Mouse (Mus musculus) T-helper 17 cell (primary cell): Measurements from ENCODE around the gene Cbx1.
"Not testable (repeated sequence)": the region's sequence is repeated elsewhere in the genome, so short reads cannot be mapped to it uniquely, and the experiment has no call there.

Experiments
- in situ Hi-C, 2 experiments: fragments of 300-600 bp; cut with MboI, MseI; formaldehyde crosslinking; loops; 1 replicate in 1 of 2; 2 replicates in 1 of 2; pipeline ENCODE4 v1.15.1; 2025; ENCODE audit warnings: high pct_unique_total_duplicates in 2 of 2

The Cbx1 gene

DNA sequence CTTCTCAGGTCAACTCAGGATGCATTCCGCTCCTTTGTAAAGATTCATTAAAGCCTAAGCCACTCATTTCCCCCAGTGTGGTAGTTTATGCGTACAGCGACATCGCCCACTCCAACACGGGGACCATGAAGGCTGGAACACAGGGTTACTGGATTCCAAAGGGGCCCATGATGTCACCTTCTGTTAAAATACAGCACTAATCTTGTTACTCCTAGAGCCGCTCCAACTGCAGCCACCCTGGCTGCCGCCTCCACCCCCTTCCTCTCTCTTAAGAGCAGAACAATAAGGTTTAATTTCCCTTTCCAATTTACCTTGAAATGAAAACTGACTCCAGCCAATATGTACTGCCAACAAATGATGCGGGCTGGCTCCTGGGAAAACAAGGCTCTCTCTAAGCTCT lies 13.9 kb upstream of the Cbx1 start:
- in situ Hi-C loops = no loop called here

DNA sequence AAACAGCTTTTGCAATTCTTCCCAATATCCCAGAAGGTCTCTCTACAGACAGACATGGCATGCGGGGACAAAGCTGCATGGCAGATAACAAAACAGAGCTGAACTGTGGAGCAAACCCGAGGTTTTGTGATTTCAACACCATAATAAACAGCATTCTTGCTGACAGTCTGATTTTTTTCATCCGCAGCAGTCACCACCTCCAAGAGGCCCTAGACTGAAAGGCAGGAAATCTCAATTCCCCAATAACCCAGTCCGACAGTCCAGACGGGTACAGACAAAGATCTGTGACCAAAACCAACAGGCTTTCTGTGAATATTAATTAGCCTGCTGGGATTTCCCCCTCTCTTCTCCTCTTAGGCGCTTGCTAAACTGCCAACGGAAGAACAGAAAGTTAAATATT lies 13.3 kb upstream of the Cbx1 start:
- in situ Hi-C loops = no loop called here

DNA sequence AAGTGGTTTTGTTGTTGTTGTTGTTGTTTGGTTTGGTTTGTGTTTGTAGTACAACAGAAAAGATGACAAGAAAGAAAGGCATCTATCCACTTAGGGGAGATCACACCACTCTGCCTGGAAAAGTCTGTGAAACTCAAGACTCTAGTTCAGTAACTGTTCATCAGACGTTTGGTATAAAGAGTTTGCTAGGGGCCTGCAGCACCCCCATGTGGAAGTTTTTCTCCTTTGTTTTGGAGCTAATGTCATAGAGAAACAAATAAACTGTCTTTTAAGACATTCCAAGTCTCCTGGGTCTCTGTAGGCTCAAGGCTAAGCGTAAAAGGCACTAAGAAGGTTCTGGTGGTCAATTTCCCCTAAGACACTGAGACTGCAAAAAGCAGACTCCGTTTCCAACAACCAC lies 12.9 kb upstream of the Cbx1 start:
- in situ Hi-C loops = no loop called here

DNA sequence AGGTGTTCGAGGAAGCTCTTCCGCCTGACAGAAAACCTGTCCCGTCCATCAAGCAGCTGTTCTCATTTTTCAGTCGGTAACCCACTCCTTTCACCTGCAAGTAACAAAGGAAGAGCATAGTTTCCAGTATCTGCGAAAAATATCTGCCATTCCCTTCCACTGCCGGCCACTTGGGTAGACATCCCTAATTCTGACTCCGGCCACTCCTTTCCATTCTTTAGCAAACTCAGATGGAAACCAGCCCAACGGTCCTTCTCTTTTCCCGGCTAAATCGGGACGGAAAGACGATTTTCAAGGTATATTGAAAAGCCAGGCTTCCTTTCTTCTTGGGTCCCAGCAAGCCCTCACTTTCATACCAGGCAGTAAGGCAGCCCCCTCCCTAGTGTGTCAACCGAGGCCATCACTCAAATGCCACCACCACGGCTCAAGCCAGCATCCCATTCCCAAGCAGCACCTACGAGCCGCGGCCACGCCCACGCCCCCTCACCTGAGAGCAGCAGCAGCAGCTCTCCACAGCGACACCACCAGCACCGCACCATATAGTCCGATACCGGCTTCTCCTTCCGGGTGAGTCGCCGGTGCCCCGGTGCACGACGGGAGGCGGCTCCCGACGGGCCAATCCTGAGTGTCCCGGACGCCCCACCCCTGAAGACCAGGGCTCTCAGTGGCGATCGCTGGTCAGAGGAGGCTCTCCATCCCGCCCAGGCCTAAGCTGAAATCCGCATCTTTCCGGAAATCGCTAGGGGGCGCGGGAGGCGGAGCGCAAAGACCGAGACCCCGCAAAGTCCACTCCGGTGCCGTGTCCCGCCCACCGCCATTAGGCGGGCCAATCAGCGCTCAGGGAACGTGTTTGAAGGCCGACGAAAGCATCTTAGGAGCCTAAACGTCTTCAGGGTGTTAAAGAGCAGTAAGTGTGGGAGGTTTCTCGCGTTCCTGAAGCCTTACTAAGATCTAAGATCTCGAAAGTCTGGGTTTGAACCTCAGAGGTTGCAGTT lies 11.7 kb upstream of the Cbx1 start, which contains the start of gene Snx11:
Gene Snx11, minus strand, starts transcription at position 592 of the 995 bp plus-strand sequence.
- in situ Hi-C loops = no loop called here

DNA sequence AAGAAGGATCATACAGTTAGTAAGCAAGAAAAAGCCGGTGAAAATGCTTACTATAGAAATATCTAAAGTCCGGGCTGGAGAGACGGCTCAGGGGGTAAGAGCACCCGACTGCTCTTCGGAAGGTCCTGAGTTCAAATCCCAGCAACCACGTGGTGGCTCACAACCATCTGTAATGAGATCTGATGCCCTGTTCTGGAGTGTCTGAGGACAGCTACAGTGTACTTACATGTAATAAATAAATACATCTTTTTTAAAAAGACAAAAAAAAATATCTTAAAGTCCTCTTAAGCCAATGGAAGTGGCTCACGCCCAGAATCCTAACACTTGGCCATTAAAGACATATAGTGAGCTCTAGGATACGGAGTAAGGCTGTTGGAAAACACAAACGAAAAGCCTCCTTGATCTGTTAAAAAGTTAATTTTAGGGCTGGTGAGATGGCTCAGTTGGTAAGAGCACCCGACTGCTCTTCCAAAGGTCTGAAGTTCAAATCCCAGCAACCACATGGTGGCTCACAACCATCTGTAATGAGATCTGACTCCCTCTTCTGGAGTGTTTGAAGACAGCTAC lies 10.8 kb upstream of the Cbx1 start:
- in situ Hi-C loops = not testable (repeated sequence)

DNA sequence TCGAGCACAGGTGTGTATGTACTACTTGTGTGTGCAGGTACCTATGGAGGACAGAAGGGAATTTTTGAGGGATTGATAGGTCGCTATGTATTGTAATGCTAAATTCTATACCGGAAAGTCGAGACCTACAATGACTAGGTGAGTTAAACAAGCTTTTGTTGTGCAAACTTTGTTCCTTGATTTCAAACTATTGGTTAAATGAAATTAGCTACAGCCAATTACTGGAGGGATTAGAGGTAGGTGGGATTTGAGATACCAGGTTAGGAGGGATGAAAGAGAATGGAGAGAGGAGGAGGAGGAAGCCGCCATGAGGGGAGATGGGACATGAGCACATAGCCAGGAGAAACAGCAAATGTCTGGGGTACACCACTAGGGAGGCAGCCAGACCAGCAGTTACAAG lies 8.6 kb upstream of the Cbx1 start:
- in situ Hi-C loops = loop anchor here (5.0 kb wide), 1 partner anchor 82 kb away; no protein-coding TSS in a partner anchor

DNA sequence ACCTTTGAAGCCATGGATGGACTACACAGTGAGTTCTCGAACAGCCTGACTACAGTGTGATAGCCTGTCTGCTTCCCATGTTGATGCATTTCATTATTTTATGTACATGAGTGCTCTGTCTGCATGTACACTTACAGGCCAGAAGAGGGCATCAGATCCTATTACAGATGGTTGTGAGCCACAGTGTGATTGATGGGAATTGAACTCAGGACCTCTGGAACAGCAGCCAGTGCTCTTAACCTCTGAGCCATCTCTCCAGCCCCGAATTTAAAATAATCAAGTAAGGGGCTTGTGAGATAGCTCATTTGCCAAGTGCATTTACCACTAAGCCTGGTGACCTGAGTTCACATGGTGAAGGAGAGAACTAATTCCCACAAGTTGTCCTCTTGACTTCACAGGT lies 7.5 kb upstream of the Cbx1 start:
- in situ Hi-C loops = loop anchor here (5.0 kb wide), 1 partner anchor 81 kb away; no protein-coding TSS in a partner anchor

DNA sequence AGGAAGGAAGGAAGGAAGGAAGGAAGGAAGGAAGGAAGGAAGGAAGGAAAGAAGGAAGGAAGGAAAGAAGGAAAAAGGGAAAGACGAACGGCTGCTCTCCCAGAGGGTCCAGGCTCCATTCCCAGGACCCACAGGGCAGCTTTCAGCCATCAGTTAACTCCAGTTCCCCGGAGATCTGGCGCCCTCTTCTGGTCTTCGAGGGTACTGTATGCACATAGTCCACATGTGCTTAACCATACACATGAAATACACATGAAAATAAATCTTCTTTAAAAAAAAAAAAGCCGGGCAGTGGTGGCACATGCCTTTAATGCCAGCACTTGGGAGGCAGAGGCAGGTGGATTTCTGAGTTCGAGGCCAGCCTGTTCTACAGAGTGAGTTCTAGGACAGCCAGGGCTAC lies 4.1 kb upstream of the Cbx1 start:
- in situ Hi-C loops = loop anchor here (5.0 kb wide), 1 partner anchor 77 kb away; no protein-coding TSS in a partner anchor

DNA sequence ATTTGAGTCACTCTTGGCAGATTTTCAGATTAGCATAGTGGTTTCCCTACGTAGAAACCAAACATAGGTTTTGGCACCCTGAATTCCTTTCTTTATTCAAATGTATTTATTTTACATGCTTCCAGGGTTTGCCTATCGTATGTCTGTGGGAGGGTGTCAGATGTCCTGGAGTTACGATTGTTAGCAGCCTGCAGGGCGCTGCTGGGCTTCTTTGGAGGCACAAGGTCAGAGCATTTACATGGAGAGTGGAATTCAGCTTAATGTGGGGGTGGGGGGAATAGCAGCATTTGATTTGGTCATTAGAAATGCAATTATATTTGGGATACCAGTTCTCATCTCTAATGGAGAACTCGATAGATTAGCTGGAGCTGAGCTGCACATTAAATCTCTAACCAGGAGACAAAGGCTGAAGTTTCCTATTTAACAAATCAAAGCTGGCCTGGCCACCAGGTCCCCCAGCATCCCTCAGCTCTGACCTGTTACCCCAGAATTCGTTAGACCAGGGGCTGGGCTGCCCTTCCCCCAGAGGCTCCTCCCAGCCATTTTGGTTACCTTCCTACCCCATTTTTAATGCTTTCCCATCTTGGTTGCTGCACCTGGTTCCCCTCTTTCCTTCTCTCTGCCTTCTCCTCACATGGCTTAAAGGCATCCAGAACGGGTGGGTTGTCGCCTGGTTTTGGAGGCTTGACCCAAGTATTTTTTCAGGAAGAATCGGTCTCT lies 2.0 kb upstream of the Cbx1 start:
- in situ Hi-C loops = no loop called here

DNA sequence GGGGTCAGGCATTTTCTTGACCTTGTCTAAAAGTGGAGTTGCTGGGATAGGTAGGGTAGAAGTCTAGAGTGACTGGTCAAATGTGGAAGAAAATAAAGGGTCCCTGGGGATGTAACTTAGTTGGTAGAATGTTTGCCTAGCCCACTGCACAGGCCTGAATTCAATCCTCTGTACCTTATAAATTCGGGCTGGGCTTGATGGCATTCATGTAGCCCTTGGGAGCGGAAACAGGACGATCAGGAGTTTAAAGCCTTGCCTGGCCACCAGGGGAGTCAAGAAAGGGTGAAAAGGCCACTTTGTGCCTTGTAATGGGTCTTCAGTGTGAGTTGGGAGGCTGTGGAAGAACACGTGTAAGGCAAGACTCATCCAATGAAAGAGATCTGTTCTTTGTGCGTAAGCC lies 1.1 kb downstream of the Cbx1 start:
- in situ Hi-C loops = loop anchor here in 1 of 2 experiments (10.0 kb wide), 1 partner anchor 1705 kb away; no protein-coding TSS in a partner anchor

DNA sequence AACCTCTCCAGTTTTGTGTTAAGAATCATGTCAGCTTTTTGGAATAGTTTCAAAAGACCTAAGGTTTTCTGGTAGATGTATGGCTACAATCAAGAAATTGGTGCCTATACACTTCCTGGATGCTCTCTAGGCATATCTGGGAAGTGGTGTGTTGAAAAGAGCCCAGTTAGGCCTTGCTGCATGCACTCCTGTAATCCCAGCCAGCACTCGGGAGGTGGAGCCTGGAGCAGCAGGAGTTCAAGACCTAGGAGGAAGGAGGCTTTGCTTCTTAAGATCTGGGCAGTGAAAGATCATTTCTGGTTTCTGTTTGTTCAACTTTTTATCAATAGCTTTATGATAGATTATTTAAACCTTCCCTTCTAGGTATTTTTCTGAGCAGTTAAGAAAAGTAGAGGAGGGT lies 1.8 kb downstream of the Cbx1 start:
- in situ Hi-C loops = loop anchor here in 1 of 2 experiments (10.0 kb wide), 1 partner anchor 1706 kb away; no protein-coding TSS in a partner anchor

DNA sequence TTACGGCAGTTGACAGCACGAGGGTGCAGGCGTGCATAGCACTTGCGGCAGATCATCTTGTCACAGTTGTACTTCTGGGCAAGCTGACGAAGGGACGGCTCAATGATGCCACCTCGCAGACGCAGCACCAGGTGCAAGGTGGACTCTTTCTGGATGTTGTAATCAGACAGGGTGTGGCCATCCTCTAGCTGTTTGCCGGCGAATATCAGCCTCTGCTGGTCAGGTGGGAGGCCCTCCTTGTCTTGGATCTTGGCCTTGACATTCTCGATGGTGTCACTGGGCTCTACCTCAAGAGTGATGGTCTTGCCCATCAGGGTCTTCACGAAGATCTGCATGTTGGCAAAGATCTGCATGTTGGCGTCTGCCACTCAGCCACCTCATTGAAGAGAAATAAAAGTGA lies 6.6 kb downstream of the Cbx1 start:
- in situ Hi-C loops = loop anchor here in 1 of 2 experiments (10.0 kb wide), 1 partner anchor 1711 kb away; no protein-coding TSS in a partner anchor

DNA sequence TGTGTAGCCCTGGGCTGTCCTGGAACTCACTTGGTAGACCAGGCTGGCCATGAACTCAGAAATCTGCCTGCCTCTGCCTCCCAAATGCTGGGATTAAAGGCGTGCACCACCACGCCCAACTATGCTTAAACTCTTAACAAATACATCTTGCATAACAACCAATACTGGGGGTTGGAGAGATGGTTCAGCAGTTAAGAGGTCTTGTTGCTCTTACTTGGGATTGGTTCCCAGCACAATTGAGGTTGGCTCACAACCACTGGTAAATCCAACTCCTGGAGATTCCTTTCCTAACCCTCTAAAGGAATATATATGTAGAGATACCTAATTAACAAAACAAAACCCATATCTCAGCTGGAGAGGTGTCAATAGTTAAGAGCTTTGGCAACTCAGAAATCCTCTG lies 7.2 kb downstream of the Cbx1 start:
- in situ Hi-C loops = loop anchor here in 1 of 2 experiments (10.0 kb wide), 1 partner anchor 1711 kb away; no protein-coding TSS in a partner anchor

DNA sequence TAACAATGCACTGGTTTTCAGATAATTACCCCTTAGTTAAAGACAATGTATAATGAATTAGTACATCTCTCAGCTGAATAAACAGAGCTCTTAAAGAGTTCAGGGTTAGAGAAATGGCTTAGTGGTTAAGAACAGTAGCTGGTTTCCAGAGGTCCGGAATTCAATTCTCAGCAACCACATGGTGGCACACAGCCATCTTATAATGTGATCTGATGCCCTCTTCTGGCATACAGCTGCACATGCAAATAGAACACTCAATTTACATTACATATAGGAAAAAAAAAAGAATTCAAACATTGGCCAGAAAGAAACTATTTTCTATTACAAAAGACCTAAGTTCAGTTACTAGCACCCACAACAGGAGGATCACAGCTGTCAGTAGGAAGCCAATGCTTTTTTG lies 7.7 kb downstream of the Cbx1 start:
- in situ Hi-C loops = loop anchor here in 1 of 2 experiments (10.0 kb wide), 1 partner anchor 1712 kb away; no protein-coding TSS in a partner anchor

DNA sequence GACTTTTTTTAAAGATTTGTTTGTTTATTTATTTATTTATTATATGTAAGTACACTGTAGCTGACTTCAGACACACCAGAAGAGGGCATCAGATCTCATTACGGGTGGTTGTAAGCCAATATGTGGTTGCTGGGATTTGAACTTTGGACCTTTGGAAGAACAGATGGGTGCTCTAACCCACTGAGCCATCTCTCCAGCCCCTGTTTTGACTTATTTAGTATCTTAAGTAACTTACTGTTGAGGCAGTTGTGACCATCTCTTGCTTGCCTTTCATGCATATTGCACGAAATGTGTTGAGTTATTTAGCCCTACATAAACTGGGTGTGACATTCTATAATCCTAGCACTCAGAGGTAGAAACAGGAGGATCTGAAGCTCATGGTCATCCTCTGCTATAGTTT lies 10.6 kb downstream of the Cbx1 start:
- in situ Hi-C loops = loop anchor here in 1 of 2 experiments (10.0 kb wide), 1 partner anchor 1715 kb away; no protein-coding TSS in a partner anchor

DNA sequence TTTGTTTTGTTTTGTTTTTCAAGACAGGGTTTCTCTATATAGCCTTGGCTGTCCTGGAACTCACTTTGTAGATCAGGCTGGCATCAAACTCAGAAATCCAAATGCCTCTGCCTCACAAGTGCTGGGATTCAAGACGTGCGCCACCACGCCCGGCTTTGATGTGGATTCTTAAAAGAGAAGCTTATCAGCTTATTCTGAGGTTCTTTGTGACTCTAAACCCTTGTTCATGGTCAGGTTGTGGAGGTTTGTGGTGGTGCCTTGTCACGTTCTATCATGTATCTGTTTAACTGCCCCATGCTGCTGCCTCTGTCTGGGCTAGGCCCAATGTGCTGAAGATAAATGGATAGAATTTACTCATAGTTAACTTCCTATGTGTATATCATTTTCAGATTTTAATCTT lies 16.7 kb downstream of the Cbx1 start:
- in situ Hi-C loops = no loop called here

DNA sequence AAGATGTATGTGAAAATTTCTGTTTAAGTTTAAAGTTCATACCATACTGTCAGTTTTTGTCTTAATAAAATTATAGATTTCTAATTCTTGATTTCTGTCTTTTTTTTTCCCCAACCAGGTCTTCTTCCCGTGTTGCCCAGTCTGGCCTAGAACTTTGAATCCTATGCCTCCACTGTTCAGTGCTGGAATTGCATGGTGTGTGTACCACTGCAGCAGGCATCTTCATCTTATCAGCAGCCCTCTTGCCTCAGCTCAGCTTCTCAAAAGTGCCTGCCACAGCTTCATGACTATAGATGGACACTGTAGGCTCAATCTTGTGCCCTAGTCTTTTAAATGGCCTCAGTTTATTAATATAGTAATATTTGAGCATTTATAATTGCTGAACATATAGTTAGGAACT lies 19.1 kb downstream of the Cbx1 start:
- in situ Hi-C loops = no loop called here

DNA sequence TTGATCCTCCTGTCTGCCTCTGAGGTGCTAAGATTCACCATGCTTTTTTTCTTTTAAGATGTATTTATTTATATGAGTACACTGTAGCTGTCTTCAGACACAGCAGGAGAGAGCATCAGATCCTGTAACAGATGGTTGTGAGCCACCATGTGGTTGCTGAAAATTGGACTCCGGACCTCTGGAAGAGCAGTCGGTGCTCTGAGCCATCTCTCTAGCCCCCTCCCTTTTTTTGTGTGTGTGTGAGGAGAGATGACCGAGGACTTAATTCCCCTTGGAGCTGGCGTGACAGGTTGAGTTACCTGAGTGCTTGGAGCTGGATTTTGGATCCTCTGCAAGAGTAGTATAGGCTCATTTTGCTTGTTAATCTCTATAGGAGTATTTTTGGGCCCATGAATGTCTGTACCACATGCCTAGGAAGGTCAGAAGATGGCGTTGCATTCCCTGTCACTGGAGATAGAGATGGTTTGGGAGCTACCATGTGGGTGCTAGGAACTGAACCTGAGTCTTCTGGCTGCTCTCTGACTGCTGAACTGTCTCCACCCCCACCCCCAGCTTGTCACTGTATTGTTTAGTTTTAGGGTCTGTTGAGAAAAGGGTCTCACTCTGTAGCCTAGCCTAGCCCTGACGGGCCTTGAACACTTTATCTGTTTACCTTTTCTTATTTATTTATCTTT lies 20.8 kb downstream of the Cbx1 start:
- in situ Hi-C loops = no loop called here

DNA sequence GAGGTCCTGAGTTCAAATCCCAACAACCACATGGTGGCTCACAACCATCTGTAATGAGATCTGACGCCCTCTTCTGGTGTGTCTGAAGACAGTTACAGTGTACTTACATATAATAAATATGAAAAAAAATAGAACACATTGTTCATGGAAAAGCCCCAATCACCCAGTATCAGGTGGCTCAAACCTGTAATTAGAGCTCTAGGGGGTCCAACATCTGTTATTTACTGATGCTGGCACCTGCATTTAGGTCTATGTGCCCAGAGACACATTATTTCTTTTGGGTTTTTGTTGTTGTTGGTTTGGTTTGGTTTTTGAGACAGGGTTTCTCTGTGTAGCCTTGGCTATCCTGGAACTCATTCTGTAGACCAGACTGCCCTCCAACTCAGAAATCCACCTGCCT lies 22.3 kb downstream of the Cbx1 start:
- in situ Hi-C loops = not testable (repeated sequence)

DNA sequence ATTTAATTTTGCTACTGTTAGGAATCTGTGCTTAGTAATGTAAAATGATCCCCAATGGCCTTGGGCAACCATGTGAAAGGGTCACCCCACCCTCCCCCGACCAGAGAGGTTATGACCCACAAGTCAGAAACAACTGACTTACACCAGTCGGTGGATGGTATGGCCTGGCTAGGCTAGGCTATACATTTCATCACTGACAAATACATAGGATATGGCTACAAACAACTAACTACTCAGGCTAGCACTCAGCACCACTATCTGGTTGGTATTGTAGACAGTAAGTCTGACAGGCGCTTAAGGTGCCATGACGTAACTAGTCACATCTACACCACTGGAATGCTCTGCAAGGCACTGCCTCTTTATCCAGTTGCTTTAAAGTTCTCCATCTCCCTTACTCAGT lies 24.5 kb downstream of the Cbx1 start:
- in situ Hi-C loops = no loop called here

DNA sequence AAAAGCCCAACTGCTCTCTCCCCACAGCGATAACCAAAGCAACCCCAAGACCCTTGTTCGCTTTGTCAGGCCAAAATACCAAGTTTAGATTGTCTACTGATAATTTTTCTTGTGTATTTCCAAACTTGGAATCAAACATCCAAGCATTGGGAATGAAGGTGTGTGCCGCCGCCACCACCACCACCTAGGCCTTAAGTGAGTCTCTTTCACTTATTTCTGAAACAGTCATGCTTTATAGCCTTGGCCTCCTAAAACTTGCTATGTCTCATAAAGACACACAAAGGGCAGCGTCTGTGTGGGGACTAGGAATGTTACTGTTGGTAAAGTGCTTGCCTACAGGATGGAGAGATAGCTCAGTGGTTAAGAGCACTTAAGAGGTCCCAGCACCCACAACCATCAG lies 25.0 kb downstream of the Cbx1 start:
- in situ Hi-C loops = no loop called here
